ENCODE assay signal across 17 mouse cellular contexts in the genomic region with DNA sequence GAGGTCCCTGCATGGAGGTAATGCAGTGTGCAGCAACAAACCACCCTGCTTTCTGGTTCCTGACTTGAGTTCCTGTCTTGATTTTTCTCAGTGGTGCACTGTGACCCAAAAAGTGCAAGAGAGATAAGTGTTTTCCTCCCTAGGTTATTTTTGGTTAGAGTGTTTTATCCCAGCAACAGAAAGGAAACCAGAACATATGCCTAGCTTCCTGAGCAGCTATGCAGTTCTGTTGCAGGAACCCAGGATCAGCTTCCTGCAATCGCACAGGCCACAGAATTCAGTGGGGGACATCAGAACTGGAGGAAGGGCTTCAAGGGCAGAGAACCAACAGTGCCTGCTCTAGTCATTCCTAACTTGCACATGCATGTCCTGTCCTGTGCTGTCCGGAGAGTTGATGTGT. TPM values are rescaled to one million over a fixed set of nuclear protein-coding genes. Genes with fewer than 3 reads are reported as not detected.
"Had no signal": no experiment of that assay in that cellular context is flagged by ENCODE, and none has a peak within 500 bp of the region (broad histone marks: within the 10 kb centered on the region; RNA-seq: fewer than 3 reads in every experiment).

No protein-coding gene starts in this region.

- H3K4me1 ChIP-seq: intestine, embryonic 15.5 days; limb, embryonic 13.5 days; liver, embryonic 12.5 days had no signal

- H3K36me3 ChIP-seq: intestine, embryonic 15.5 days; limb, embryonic 13.5 days; liver, embryonic 12.5 days had no signal

- H3K27ac ChIP-seq: intestine, embryonic 15.5 days; limb, embryonic 13.5 days; liver, embryonic 12.5 days; macrophage; stomach, postnatal 0 days had no signal

- H3K4me3 ChIP-seq: intestine, embryonic 15.5 days; limb, embryonic 13.5 days; liver, embryonic 12.5 days had no signal

- DNase-seq: kidney, adult 11 months; kidney, adult 8-10 months; kidney, postnatal 25 days; liver; lung, embryonic 14.5 days; midbrain, embryonic 14.5 days; thymus, adult 2 months; thymus, postnatal 14 days; thymus, postnatal 4 days had no signal

- H3K27me3 ChIP-seq: intestine, embryonic 15.5 days; limb, embryonic 13.5 days; liver, embryonic 12.5 days had no signal

- H3K9ac ChIP-seq: intestine, embryonic 15.5 days; limb, embryonic 13.5 days; liver, embryonic 12.5 days; lung, embryonic 14.5 days had no signal

- H3K4me2 ChIP-seq: intestine, embryonic 15.5 days; limb, embryonic 13.5 days; liver, embryonic 12.5 days; lung, embryonic 14.5 days; midbrain, embryonic 11.5 days had no signal

- ATAC-seq: intestine, embryonic 15.5 days; liver, embryonic 12.5 days; lung, postnatal 0 days had no signal

- H3K9me3 ChIP-seq: intestine, embryonic 15.5 days; limb, embryonic 13.5 days; liver, embryonic 12.5 days had no signal

RNA-seq across cellular contexts. Expression of gene Slc1a2, which starts 41.8 kb away (rescaled TPM):
- total RNA-seq: megakaryocyte-erythroid progenitor cell, adult 5-6 weeks had no signal
